Mouse (Mus musculus) embryo, embryonic 9.5 days (tissue): Measurements from ENCODE around the gene S100pbp.
"Not testable (repeated sequence)": the region's sequence is repeated elsewhere in the genome, so short reads cannot be mapped to it uniquely, and the experiment has no call there.

Experiments
- DNase-seq: peaks from one replicate; pipeline ENCODE4 v3.0.0-alpha.2; 2017; ENCODE audit errors: extremely low spot score

S100pbp gene

GRCm38 (mm10) chr4:129221097-129222010 is 31.8 kb upstream of the S100pbp start:
- no peak for DNase-seq

GRCm38 (mm10) chr4:129220376-129221089 is 31.0 kb upstream of the S100pbp start:
- no peak for DNase-seq

DNA sequence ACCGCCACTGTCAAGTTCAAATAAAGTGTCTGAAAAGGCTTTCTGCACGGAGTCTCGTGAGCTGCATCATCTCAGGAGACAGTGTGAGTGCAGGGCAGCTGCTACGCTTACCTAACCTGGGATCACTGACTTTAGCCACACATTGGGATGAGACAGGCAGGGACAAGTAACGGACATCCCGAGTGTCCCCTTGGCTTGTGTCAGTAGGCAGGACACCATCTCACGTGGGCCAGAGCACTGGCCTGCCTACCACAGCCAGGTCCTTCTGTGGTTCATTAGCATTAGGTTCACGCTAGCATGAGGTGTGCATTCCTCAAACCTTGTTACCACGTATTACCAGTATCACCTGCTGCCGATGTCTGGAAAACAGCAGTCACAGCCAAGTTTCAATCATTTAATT is 29.7 kb upstream of the S100pbp start:
- DNase-seq = no peak

DNA sequence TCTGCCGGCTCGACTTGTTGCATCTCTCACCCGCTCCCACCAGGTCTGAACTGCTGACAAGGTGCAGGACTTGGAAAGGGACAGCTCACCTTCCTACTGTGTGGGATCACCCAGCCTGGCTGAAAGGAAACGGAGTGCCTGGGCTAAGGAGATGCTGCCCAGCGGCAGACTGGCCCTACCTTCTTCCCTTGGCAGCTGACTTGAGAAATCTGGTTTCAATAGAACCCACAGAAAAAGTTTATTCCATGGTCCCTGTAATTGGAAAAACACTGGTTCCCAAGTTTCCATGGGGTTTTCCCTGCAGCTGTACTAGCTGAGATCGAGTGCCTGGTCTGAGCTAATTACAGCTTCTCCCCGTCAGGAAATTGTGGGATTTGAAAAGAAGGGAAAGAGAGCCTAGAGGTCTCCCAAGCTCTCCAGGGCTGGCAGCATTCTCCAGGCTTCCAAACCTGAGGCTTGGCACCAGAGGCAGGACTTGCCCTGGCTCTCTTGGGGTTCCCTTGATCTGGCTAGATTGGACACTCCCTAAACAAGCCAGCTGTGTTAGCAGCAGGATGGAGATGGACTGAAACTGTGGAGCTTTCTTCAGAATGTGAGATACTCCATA is 29.1 kb upstream of the S100pbp start:
- no peak for DNase-seq

DNA sequence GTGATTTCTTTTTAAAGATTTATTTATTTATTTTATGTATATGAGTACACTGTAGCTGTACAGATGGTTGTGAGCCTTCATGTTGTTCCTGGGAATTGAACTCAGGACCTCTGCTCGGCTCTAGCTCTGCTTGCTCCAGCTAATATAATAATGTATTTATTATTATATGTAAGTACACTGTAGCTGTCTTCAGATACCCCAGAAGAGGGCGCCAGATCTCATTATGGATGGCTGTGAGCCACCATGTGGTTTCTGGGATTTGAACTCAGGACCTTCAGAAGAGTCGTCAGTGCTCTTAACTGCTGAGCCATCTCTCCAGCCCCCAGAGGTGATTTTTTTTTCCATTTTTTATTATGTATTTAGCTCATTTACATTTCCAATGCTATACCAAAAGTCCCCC is 23.0 kb upstream of the S100pbp start:
- not testable (repeated sequence) for DNase-seq

GRCm38 (mm10) chr4:129211461-129211860 is 21.9 kb upstream of the S100pbp start:
- no peak for DNase-seq

DNA sequence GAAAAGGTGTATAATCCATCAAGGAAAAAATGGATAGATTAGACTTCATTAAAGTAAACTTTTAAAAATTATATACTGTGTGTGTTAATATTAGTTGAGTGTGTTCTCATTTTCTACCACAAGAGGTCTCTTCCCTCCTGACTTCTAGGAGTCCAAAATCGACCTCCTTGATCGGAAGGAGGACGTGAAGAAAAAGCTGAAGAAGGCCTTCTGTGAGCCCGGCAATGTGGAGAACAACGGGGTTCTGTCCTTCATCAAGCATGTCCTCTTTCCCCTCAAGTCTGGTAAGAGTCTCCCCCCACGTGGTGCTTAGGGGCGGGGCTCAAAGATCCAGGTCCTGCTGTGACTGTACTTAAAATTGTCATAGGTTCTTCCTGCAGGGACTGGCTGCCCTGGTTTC is 20.0 kb upstream of the S100pbp start:
- no peak for DNase-seq

DNA sequence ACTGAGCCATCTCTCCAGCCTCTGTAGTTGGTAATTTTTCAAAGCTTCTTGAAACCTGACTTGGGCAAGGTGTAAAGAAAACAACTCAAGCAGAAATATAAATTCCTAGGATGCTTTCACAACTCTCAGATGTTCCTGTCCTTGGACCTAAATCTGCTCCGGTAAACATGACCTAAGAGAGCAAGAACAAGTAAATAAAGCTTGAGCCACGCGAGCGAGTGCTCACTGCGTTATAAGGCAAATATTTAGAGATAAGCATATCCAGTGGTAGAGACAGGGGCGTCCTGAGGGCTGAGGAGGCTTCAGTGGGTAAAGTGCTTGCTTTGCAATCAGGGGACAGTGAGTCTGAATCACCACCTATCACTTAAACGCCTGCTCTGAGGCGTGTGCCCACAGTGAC is 17.3 kb upstream of the S100pbp start:
- no peak for DNase-seq

DNA sequence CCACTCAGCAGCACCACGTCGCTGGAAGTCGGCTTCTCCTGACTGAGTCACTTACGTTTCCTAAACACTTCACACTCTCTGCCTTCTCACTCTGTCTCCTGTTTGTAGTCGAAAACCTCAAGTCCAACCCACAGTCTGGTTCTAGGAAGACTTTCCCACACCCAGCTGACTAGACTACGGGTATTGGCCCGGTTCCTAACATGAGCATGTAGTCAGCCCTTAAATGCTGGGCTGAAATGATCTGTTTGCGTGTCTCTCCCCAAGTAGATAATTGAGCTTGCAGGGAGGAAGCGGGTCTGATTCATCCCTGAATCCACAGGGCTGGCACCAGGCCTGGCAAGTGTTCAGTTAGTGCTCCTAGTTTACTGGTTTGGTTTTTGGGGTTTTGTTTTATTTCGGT is 15.1 kb upstream of the S100pbp start:
- no peak for DNase-seq

DNA sequence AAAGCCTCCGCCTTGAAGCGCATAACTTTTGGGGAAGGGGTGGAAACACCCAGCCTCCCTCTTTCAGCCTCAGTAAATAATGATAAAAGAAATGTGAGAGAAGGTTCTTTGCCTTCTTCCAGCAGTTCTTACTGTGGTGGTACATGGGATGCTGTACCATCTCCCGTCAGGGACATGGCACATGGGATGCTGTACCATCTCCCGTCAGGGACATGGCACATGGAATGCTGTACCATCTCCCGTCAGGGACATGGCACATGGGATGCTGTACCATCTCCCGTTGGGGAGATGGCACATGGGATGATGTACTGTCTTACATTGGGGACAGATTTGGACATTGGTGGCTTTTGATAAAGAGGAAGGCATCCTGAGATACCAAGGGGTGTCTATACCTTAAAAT is 8.0 kb upstream of the S100pbp start:
- DNase-seq = no peak

GRCm38 (mm10) chr4:129194280-129194679 is 4.8 kb upstream of the S100pbp start:
- no peak for DNase-seq

- no peak for DNase-seq
These were observed 2.2 kb upstream of the S100pbp start for GRCm38 (mm10) chr4:129191691-129192090.

- DNase-seq = no peak
These were observed 1.0 kb upstream of the S100pbp start for GRCm38 (mm10) chr4:129190538-129190937.

- DNase-seq = no peak
These were observed 555 bp downstream of the S100pbp start for GRCm38 (mm10) chr4:129188803-129189541.

- no peak for DNase-seq
These were observed 1.4 kb downstream of the S100pbp start for GRCm38 (mm10) chr4:129188041-129188659.

- DNase-seq = no peak
These were observed 10.0 kb downstream of the S100pbp start for GRCm38 (mm10) chr4:129179560-129179959.

DNA sequence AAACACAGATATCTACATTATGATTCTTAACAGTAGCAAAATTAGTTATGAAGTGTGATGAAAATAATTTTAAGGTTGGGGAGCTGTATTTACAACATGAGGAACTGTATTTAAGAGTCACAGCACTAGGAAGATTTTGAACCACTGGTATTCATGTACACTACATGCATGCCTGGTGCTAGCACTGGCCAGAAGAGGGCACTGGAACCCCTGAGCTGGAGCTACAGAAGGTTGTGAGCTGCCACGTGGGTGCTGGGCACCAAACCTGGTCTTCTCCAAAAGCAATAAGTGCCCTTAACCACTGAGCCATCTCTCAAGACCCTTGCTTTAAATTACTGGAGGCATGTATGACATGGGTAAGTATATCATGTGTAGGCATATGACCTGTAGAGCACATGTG is 17.0 kb downstream of the S100pbp start:
- no peak for DNase-seq

DNA sequence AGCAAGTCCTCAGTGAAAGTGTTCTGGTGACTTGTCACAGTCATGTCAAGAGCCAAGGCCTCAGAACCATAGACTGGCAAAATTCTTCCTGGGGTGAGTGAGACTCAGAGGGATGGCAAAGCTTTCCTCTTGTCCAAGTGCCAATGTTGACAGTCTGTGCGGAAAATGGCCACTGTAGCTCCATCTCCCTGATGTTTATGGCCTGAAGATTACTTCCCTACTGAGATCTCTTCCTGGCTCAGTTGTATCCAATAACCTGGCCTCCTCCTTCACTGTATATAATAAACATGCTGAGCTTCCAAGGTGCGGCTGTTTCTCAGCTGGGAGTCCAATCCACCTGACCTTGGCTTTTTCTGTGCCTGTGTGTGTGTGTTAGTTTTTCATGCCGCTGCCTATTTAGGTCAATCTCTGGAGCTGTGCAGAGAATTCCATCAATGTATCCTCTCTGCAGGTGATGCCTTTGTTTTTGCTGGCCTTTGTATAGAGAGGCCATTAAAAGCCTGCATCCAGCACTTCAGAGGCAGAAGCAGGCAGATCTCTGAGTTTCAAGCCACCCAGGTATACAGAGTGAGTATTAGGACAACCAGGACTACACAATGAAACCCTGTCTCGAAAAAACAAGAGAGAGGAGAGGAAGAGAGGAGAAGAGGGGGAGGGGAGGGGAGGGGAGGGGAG is 27.8 kb downstream of the S100pbp start:
- DNase-seq = no peak

- DNase-seq = no peak
These were observed 28.5 kb downstream of the S100pbp start for GRCm38 (mm10) chr4:129161076-129161475.

DNA sequence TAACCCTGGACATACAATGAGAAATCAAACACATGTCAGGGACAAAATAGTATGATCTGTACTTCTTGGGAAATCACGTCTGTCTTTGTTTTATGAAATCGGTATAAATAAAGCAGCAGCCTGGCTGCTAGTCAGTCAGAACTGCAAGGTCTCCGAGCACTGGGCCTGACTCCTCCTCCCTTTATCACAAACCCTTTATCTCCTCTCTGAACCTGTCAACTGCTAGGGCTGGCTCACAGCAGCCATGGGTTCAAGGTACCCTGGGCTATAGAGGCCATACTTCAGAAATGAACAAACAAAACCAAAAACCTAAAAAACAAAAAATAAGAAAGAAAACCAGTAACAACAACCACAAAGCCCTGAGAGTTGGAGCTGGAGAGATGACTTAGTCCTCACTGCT is 31.0 kb downstream of the S100pbp start:
- no peak for DNase-seq

DNA sequence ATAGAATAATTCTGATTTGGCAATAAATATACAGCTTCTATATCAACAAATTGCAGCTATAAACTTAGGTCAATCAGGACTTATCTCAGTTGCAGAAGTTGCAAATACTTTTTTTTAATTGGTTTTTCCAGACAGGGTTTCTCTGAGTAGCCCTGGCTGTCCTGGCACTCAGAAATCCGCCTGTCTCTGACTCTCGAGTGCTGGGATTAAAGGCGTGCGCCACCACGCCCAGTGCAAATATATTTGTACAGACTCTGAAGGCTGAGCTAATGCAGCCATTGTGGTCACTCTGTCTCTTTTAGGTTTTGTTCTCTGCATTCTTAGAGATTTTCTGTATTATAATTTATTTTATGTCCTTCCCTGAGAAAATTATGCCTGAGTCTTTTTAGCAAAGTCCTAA is 32.0 kb downstream of the S100pbp start:
- no peak for DNase-seq
